Mouse (Mus musculus) hindbrain, embryonic 13.5 days (tissue): Measurements from ENCODE around the gene Grin2c. TPM values are rescaled to one million over a fixed set of nuclear protein-coding genes. Genes with fewer than 3 reads are reported as not detected.
A peak's percentile ranks its signal among the peaks of the same experiment; 100 is the strongest.

ENCODE experiments used
- ATAC-seq: fragments of 200-750 bp; cut with Nextera tagmentation; 2 replicates; pipeline ENCODE4 v1.8.0; 2017; ENCODE audit warnings: moderate TSS enrichment; ENCODE audit not compliant: low FRiP score
- H3K27ac ChIP-seq: fragments of 300-500 bp; sonication (generic); 2 replicates; pipeline ENCODE4 v1.5.1; 2015; ENCODE audit warnings: inconsistent platforms, mild to moderate bottlenecking, moderate library complexity
- H3K27me3 ChIP-seq: fragments of 300-500 bp; sonication (generic); 2 replicates; pipeline ENCODE4 v1.6.1; 2015; ENCODE audit warnings: mild to moderate bottlenecking, inconsistent platforms
- H3K36me3 ChIP-seq: fragments of 300-500 bp; sonication (generic); 2 replicates; pipeline ENCODE4 v1.6.1; 2015; ENCODE audit warnings: mild to moderate bottlenecking, inconsistent platforms
- H3K4me1 ChIP-seq: fragments of 300-500 bp; sonication (generic); replicated peaks from 2 replicates; pipeline ENCODE4 v1.6.1; 2015; ENCODE audit warnings: inconsistent platforms
- H3K4me2 ChIP-seq: fragments of 300-500 bp; sonication (generic); 2 replicates; pipeline ENCODE4 v1.6.1; 2015; ENCODE audit warnings: inconsistent platforms, mild to moderate bottlenecking, moderate library complexity
- H3K4me3 ChIP-seq: fragments of 300-500 bp; sonication (generic); 2 replicates; pipeline ENCODE4 v1.5.1; 2015; ENCODE audit warnings: mild to moderate bottlenecking, inconsistent platforms
- H3K9ac ChIP-seq: fragments of 300-500 bp; sonication (generic); 2 replicates; pipeline ENCODE4 v1.6.1; 2015; ENCODE audit warnings: mild to moderate bottlenecking, inconsistent platforms
- H3K9me3 ChIP-seq: fragments of 300-500 bp; sonication (generic); 2 replicates; pipeline ENCODE4 v1.6.1; 2016; ENCODE audit warnings: inconsistent platforms
- WGBS: fragments of 180-500 bp; shearing (Covaris S2); methylation state at CpG from one replicate; pipeline ENCODE4 v1.1.7; 2015; 5-methylcytosine and 5-hydroxymethylcytosine counted together
- polyA plus RNA-seq: library from polyadenylated mRNA; unstranded; fragments of >200 nt; fragmentation: Nextera tagmentation; extraction: Ambion mirVana; gene quantifications from 2 replicates; pipeline ENCODE4 v1.2.1, GENCODE M21; 2015

The Grin2c gene
- polyA plus RNA-seq, 1 experiment from 2014 or later: 0.22 TPM

GRCm38 (mm10) chr11:115282295-115282694, 15.3 kb upstream of the Grin2c start:
- 83% methylated on average over 8 of the region's 8 CpGs for WGBS
- H3K27ac ChIP-seq: no peak overlapping the region
- peak overlapping the region; percentile 29; the same call in 1 of the 2 replicates for H3K9ac ChIP-seq
- ATAC-seq: no peak
- H3K4me1 ChIP-seq: peaks cover 20% of the 10 kb centered on the region
- H3K9me3 ChIP-seq: no peaks in the 10 kb centered on the region
- H3K27me3 ChIP-seq: no peaks in the 10 kb centered on the region
- no peak overlapping the region for H3K4me3 ChIP-seq
- H3K36me3 ChIP-seq: no peaks in the 10 kb centered on the region
- H3K4me2 ChIP-seq: no peak overlapping the region

GRCm38 (mm10) chr11:115279726-115280125, 12.7 kb upstream of the Grin2c start:
- H3K9ac ChIP-seq: no peak overlapping the region
- no peaks in the 10 kb centered on the region for H3K27me3 ChIP-seq
- no peak overlapping the region for H3K27ac ChIP-seq
- no peak for ATAC-seq
- no peaks in the 10 kb centered on the region for H3K36me3 ChIP-seq
- no peak overlapping the region for H3K4me3 ChIP-seq
- peaks cover 24% of the 10 kb centered on the region for H3K4me1 ChIP-seq
- H3K4me2 ChIP-seq: no peak overlapping the region
- 68% methylated on average over 1 of the region's 1 CpGs for WGBS
- no peaks in the 10 kb centered on the region for H3K9me3 ChIP-seq

- H3K9ac ChIP-seq: peak overlapping the region; percentile 68; the same call in 1 of the 2 replicates
- no peak overlapping the region for H3K27ac ChIP-seq
- no peaks in the 10 kb centered on the region for H3K9me3 ChIP-seq
- 0 out of 2 replicates have a peak overlapping the region, but pooled peaks have one; percentile 62 for H3K4me3 ChIP-seq
- H3K4me2 ChIP-seq: peak overlapping the region; percentile 80; the same call in 1 of the 2 replicates
- no peak for ATAC-seq
- H3K27me3 ChIP-seq: no peaks in the 10 kb centered on the region
- 69% methylated on average over 6 of the region's 6 CpGs for WGBS
- no peaks in the 10 kb centered on the region for H3K36me3 ChIP-seq
- H3K4me1 ChIP-seq: peaks cover 34% of the 10 kb centered on the region
Observed at GRCm38 (mm10) chr11:115278176-115278575, 11.1 kb upstream of the Grin2c start.

DNA sequence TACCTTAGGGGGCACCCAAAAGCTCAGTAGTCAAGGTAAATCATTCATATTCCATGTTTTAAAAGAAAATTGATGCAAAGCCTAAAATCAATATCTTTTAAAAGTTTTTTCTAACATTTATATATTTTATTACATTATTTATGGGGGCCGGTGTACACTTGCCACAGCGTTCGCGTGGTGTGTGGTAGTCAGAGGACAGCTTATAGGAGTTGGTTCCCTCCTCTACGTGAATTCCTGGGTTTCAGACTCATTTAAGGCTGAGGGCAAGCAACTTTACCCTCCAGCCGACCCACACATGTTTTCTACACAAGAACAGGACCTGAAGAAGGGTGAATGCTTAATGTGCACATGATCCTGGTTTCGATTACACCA, 10.5 kb upstream of the Grin2c start:
- no peaks in the 10 kb centered on the region for H3K9me3 ChIP-seq
- H3K36me3 ChIP-seq: peaks cover 2% of the 10 kb centered on the region; the same call in 1 of the 2 replicates
- no peaks in the 10 kb centered on the region for H3K27me3 ChIP-seq
- peak overlapping the region; percentile 80 for H3K4me2 ChIP-seq
- peak overlapping the region; percentile 68 for H3K9ac ChIP-seq
- H3K4me3 ChIP-seq: peak overlapping the region; percentile 62
- no peak for ATAC-seq
- WGBS: 18% methylated on average over 7 of the region's 7 CpGs
- peaks cover 39% of the 10 kb centered on the region for H3K4me1 ChIP-seq
- H3K27ac ChIP-seq: peak overlapping the region; percentile 81

DNA sequence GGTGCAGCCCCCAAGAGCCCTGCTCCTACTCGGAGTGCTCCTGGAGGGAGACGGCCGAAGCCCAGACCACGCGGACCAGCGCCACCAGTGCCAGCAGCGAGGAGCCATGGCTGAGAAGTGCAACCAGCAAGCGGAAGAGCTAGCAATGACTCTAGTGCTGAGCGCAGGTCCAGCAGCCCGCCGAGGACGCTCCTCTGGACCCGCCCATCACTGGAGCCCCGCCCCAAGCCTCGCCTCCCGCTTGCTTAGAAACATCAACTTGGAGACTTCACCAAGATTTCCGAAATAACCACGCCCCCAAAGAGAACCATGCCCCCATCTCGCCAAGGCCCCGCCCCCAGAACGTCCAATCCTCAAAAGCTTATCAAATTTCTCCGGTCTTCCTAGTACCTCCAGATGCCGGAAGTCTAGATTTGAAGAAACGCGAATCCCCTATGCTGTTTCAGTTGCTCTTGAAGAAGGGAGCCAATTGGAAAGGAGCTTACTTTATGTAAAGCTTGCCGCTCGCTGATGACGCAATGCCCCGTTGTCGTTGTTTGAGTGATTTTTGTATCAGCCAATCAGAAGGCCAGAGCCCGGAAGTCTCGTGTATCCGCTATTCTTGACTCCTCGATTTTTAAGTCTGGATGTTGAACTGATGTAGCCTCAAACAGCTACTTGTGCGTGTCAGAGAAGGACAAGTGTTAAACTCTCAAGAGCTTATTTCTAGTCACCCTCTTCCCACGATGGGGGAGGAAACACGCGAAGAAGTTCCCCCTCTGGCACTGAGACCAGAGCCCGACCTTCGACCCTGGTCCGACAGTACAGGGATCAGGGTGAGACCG, 9.9 kb upstream of the Grin2c start, which contains the start of gene Fdxr:
Gene Fdxr, minus strand, starts transcription at position 271 of the 824 bp plus-strand sequence.
- Histone ChIP-seq H3K27me3 (no peaks in the 10 kb centered on the region), H3K4me3 (peak within 1 kb of the TSS; percentile 62), H3K4me2 (peak within 1 kb of the TSS; percentile 80), H3K27ac (peak within 1 kb of the TSS; percentile 94), H3K4me1 (peaks cover 39% of the 10 kb centered on the region), H3K9ac (peak within 1 kb of the TSS; percentile 85), H3K9me3 (no peaks in the 10 kb centered on the region), H3K36me3 (peaks cover 4% of the 10 kb centered on the region; the same call in 1 of the 2 replicates)
- under 1% methylated on average over 42 of the region's 42 CpGs for WGBS
- ATAC-seq: peak; percentile 97

GRCm38 (mm10) chr11:115275954-115276353, 8.9 kb upstream of the Grin2c start:
- peak overlapping the region; percentile 85 for H3K9ac ChIP-seq
- peak overlapping the region; percentile 80 for H3K4me2 ChIP-seq
- peak overlapping the region; percentile 62 for H3K4me3 ChIP-seq
- peak overlapping the region; percentile 94; the same call in 1 of the 2 replicates for H3K27ac ChIP-seq
- peaks cover 39% of the 10 kb centered on the region for H3K4me1 ChIP-seq
- peaks cover 14% of the 10 kb centered on the region for H3K36me3 ChIP-seq
- H3K27me3 ChIP-seq: no peaks in the 10 kb centered on the region
- WGBS: 42% methylated on average over 3 of the region's 3 CpGs
- ATAC-seq: no peak
- H3K9me3 ChIP-seq: no peaks in the 10 kb centered on the region

DNA sequence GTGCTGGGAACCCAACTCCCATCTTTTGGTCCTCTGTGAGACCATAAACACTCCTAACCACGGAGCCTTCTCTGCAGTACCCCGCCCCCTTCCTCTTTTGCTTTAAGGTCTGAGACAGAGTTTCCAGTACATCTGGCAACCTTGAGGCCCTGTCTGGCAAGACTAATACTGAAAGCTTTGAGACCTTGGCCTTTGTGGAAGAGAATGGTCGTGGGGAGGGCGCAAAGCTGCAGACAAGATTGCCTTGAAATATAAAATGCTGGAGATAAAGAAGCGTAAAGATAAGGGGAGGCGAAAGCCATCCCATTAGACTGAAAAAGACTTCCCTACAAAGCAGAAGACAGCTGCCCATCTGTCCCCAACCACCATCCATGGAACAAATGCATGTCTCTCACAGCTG, 8.5 kb upstream of the Grin2c start:
- peak overlapping the region; percentile 62; the same call in 1 of the 2 replicates for H3K4me3 ChIP-seq
- H3K27me3 ChIP-seq: no peaks in the 10 kb centered on the region
- peaks cover 15% of the 10 kb centered on the region for H3K36me3 ChIP-seq
- peaks cover 39% of the 10 kb centered on the region for H3K4me1 ChIP-seq
- H3K9me3 ChIP-seq: no peaks in the 10 kb centered on the region
- H3K27ac ChIP-seq: no peak overlapping the region
- H3K9ac ChIP-seq: peak overlapping the region; percentile 85
- no peak for ATAC-seq
- WGBS: 89% methylated on average over 6 of the region's 6 CpGs
- H3K4me2 ChIP-seq: peak overlapping the region; percentile 80

DNA sequence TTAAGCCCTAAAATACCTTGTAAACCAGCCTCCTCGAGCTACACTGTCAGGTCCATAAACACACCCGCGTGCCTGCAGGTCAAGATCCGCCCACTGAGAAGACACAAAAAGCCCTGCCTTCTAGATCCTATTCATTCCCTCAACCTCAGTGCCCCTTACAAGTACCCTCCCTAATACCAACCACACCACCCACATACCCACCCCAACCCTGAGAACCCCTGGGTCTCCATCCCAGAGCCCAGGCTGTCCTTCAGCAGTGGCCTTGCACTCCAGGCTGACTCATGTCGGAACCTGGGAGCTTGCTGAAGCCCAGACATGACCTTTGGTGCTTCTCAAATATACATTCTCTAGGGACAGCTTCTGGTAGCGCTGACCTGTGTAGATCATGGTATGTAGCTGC, 7.7 kb upstream of the Grin2c start:
- Histone ChIP-seq H3K4me3 (no peak overlapping the region), H3K4me2 (no peak overlapping the region), H3K4me1 (peaks cover 43% of the 10 kb centered on the region), H3K36me3 (peaks cover 15% of the 10 kb centered on the region), H3K9me3 (no peaks in the 10 kb centered on the region), H3K9ac (0 out of 2 replicates have a peak overlapping the region, but pooled peaks have one; percentile 39), H3K27ac (no peak overlapping the region), H3K27me3 (peaks cover under 1% of the 10 kb centered on the region)
- ATAC-seq: no peak
- 91% methylated on average over 6 of the region's 6 CpGs for WGBS

DNA sequence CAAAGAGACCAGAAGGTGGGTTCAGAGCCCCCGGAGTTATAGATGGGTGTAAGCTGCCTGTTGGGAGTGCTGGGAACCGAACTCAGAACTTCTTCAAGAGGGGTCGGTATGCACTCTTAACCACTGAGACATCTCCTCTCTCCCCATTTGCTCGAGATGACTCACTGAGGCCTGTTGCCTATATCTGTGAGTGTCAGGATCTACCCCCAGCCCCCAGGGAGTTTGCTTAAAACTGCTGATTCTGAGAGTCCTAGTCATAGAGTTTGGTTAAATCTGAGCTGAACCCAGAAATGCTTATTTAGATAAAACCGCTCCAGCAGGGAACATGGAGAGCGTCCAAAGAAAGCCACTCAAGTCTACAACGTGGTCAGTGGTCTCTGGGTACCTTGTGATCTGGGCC, 7.1 kb upstream of the Grin2c start:
- H3K4me2 ChIP-seq: no peak overlapping the region
- H3K36me3 ChIP-seq: peaks cover 21% of the 10 kb centered on the region
- H3K4me3 ChIP-seq: no peak overlapping the region
- peaks cover 43% of the 10 kb centered on the region for H3K4me1 ChIP-seq
- no peak for ATAC-seq
- peak overlapping the region; percentile 29; the same call in 1 of the 2 replicates for H3K9ac ChIP-seq
- 86% methylated on average over 7 of the region's 7 CpGs for WGBS
- peaks cover 7% of the 10 kb centered on the region for H3K27me3 ChIP-seq
- no peak overlapping the region for H3K27ac ChIP-seq
- no peaks in the 10 kb centered on the region for H3K9me3 ChIP-seq

DNA sequence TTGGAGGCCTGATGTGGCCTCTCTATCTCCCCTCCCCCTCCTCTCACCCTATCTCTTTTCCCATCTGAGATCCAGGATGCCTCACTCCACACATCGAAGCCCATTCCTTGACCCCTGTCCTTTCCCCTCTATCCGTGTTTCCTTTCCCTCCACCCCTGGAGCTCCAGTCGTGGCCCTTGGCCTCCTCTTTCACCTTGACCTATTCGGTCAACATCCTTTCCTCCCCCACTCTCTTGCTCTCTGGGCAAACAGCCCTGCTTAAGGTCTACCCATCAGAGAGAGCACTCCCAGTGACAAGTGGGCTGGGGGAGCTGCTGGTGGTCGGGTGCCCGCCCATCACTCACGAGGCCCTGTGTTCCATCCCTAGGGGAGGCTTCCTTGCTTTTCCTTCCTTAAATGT, 6.7 kb upstream of the Grin2c start:
- Histone ChIP-seq H3K4me2 (no peak overlapping the region), H3K4me3 (no peak overlapping the region), H3K27me3 (peaks cover 11% of the 10 kb centered on the region), H3K9ac (peak overlapping the region; percentile 29; the same call in 1 of the 2 replicates), H3K36me3 (peaks cover 26% of the 10 kb centered on the region), H3K27ac (no peak overlapping the region), H3K4me1 (peaks cover 43% of the 10 kb centered on the region), H3K9me3 (no peaks in the 10 kb centered on the region)
- WGBS: 73% methylated on average over 7 of the region's 7 CpGs
- ATAC-seq: no peak

DNA sequence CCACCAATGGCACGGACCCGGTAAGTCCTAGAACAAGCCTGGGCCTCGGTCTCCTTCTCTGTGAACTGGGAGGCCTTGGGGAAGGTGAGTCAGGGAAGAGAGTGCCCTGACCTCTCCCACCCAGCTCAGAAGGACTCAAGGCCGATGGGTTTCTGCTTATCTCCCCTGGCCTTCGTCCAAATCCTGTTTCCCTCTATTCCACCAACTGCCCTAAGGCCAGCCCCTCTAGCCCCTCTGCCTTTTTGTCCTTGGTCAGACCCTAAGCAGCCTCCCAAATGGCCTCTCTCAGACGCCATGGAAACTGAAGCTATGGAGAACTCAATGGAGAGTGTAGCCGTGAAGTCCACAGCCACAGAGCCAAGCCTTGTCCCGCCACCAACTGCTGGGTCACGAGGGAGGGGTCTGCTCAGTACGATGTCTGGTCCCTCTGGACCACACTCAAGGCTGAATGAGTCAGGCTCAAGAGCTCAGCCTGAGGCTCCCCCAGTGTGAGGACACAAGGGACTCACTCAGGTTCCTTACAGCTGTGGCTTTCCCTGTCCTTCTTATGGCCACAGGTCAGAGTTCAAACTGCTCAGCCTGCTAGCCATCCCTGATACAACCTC, 6.0 kb upstream of the Grin2c start:
- Histone ChIP-seq H3K9me3 (no peaks in the 10 kb centered on the region), H3K4me2 (no peak overlapping the region), H3K36me3 (peaks cover 33% of the 10 kb centered on the region), H3K9ac (no peak overlapping the region), H3K4me3 (no peak overlapping the region), H3K27me3 (peaks cover 19% of the 10 kb centered on the region), H3K27ac (no peak overlapping the region), H3K4me1 (peaks cover 41% of the 10 kb centered on the region)
- no peak for ATAC-seq
- WGBS: 69% methylated on average over 10 of the region's 10 CpGs

- H3K4me3 ChIP-seq: no peak overlapping the region
- no peak overlapping the region for H3K9ac ChIP-seq
- no peaks in the 10 kb centered on the region for H3K9me3 ChIP-seq
- H3K4me1 ChIP-seq: peaks cover 47% of the 10 kb centered on the region
- 77% methylated on average over 10 of the region's 10 CpGs for WGBS
- ATAC-seq: no peak
- H3K4me2 ChIP-seq: no peak overlapping the region
- H3K27me3 ChIP-seq: peaks cover 34% of the 10 kb centered on the region
- no peak overlapping the region for H3K27ac ChIP-seq
- H3K36me3 ChIP-seq: peaks cover 35% of the 10 kb centered on the region
Observed at GRCm38 (mm10) chr11:115271481-115271880, 4.4 kb upstream of the Grin2c start.
